Mouse (Mus musculus): ENCODE measurements around the gene Soat2. TPM values are rescaled to one million over a fixed set of nuclear protein-coding genes. Genes with fewer than 3 reads are reported as not detected.
A peak's percentile ranks its signal among the peaks of the same experiment; 100 is the strongest.

The Soat2 gene
- polyA plus RNA-seq, 1 experiment from 2014 or later, result 0.09 TPM

GRCm38 (mm10) chr15:102186239-102186638 is 35.9 kb downstream of the Soat2 start:
- DNase-seq (ENCODE audit: low spot score), result no peak
- Histone ChIP-seq H3K36me3 (replicated peaks) (peaks cover 59% of the 10 kb centered on the region), H3K4me1 (peaks cover 24% of the 10 kb centered on the region), H3K27me3 (replicated peaks; ENCODE audit: low read depth, poor library complexity, severe bottlenecking) (no peaks in the 10 kb centered on the region), H3K4me3 (no peak overlapping the region), H3K9me3 (no peaks in the 10 kb centered on the region), H3K27ac (replicated peaks) (no peak overlapping the region)
- WGBS, result 76% methylated on average over 11 of the region's 11 CpGs

- Histone ChIP-seq H3K4me3 (no peak overlapping the region), H3K4me1 (peaks cover 41% of the 10 kb centered on the region), H3K36me3 (replicated peaks) (peaks cover 55% of the 10 kb centered on the region), H3K27ac (replicated peaks) (peak overlapping the region; percentile 59), H3K9me3 (no peaks in the 10 kb centered on the region), H3K27me3 (replicated peaks; ENCODE audit: low read depth, poor library complexity, severe bottlenecking) (no peaks in the 10 kb centered on the region)
- WGBS, result 88% methylated on average over 10 of the region's 10 CpGs
- DNase-seq (ENCODE audit: low spot score), result no peak
Measured at GRCm38 (mm10) chr15:102188096-102188495, 37.8 kb downstream of the Soat2 start.

- H3K27ac ChIP-seq (replicated peaks), result 0 out of 2 replicates have a peak overlapping the region, but pooled peaks have one; percentile 59
- no peak for DNase-seq (ENCODE audit: low spot score)
- WGBS, result 71% methylated on average over 6 of the region's 6 CpGs
Measured at GRCm38 (mm10) chr15:102188883-102189282, 38.6 kb downstream of the Soat2 start.

GRCm38 (mm10) chr15:102191699-102192098 is 41.4 kb downstream of the Soat2 start:
- DNase-seq (ENCODE audit: low spot score), result no peak
- Histone ChIP-seq H3K27me3 (replicated peaks; ENCODE audit: low read depth, poor library complexity, severe bottlenecking) (no peaks in the 10 kb centered on the region), H3K4me1 (peaks cover 31% of the 10 kb centered on the region), H3K36me3 (replicated peaks) (peaks cover 23% of the 10 kb centered on the region), H3K9me3 (no peaks in the 10 kb centered on the region), H3K27ac (replicated peaks) (no peak overlapping the region), H3K4me3 (no peak overlapping the region)
- 70% methylated on average over 7 of the region's 7 CpGs for WGBS

More at GRCm38 (mm10) chr15:102188883-102189282, 38.6 kb downstream of the Soat2 start:
- H3K4me1 ChIP-seq, result peaks cover 37% of the 10 kb centered on the region
- no peaks in the 10 kb centered on the region for H3K9me3 ChIP-seq
- H3K27me3 ChIP-seq (replicated peaks; ENCODE audit: low read depth, poor library complexity, severe bottlenecking), result no peaks in the 10 kb centered on the region
- H3K4me3 ChIP-seq, result no peak overlapping the region
- peaks cover 47% of the 10 kb centered on the region for H3K36me3 ChIP-seq (replicated peaks)

- 79% methylated on average over 7 of the region's 7 CpGs for WGBS
- DNase-seq (ENCODE audit: low spot score), result no peak
- no peak overlapping the region for H3K27ac ChIP-seq (replicated peaks)
Measured at GRCm38 (mm10) chr15:102192271-102192812, 42.0 kb downstream of the Soat2 start.

GRCm38 (mm10) chr15:102192820-102193386 is 42.6 kb downstream of the Soat2 start:
- Histone ChIP-seq H3K36me3 (replicated peaks) (peaks cover 12% of the 10 kb centered on the region), H3K9me3 (no peaks in the 10 kb centered on the region), H3K4me3 (no peak overlapping the region), H3K4me1 (peaks cover 25% of the 10 kb centered on the region), H3K27ac (replicated peaks) (no peak overlapping the region), H3K27me3 (replicated peaks; ENCODE audit: low read depth, poor library complexity, severe bottlenecking) (no peaks in the 10 kb centered on the region)
- 47% methylated on average over 5 of the region's 5 CpGs for WGBS
- no peak for DNase-seq (ENCODE audit: low spot score)

More at GRCm38 (mm10) chr15:102192271-102192812, 42.0 kb downstream of the Soat2 start:
- no peak overlapping the region for H3K4me3 ChIP-seq
- H3K4me1 ChIP-seq, result peaks cover 27% of the 10 kb centered on the region
- H3K27me3 ChIP-seq (replicated peaks; ENCODE audit: low read depth, poor library complexity, severe bottlenecking), result no peaks in the 10 kb centered on the region
- peaks cover 18% of the 10 kb centered on the region for H3K36me3 ChIP-seq (replicated peaks)
- H3K9me3 ChIP-seq, result no peaks in the 10 kb centered on the region

- Histone ChIP-seq H3K27ac (replicated peaks) (no peak overlapping the region), H3K4me3 (no peak overlapping the region), H3K36me3 (replicated peaks) (0 out of 2 replicates have a peak, but pooled peaks cover 6% of the 10 kb centered on the region), H3K27me3 (replicated peaks; ENCODE audit: low read depth, poor library complexity, severe bottlenecking) (no peaks in the 10 kb centered on the region), H3K9me3 (no peaks in the 10 kb centered on the region), H3K4me1 (peaks cover 19% of the 10 kb centered on the region)
- no peak for DNase-seq (ENCODE audit: low spot score)
- WGBS, result 87% methylated on average over 4 of the region's 4 CpGs
Measured at GRCm38 (mm10) chr15:102193652-102194051, 43.3 kb downstream of the Soat2 start.

GRCm38 (mm10) chr15:102194439-102194838 is 44.1 kb downstream of the Soat2 start:
- no peaks in the 10 kb centered on the region for H3K9me3 ChIP-seq
- H3K4me1 ChIP-seq, result peaks cover 21% of the 10 kb centered on the region
- 87% methylated on average over 4 of the region's 4 CpGs for WGBS
- H3K27me3 ChIP-seq (replicated peaks; ENCODE audit: low read depth, poor library complexity, severe bottlenecking), result no peaks in the 10 kb centered on the region
- DNase-seq (ENCODE audit: low spot score), result no peak
- no peak overlapping the region for H3K4me3 ChIP-seq
- peaks cover 12% of the 10 kb centered on the region; the same call in 1 of the 2 replicates for H3K36me3 ChIP-seq (replicated peaks)
- H3K27ac ChIP-seq (replicated peaks), result no peak overlapping the region

- H3K27me3 ChIP-seq (replicated peaks; ENCODE audit: low read depth, poor library complexity, severe bottlenecking), result no peaks in the 10 kb centered on the region
- H3K4me1 ChIP-seq, result peaks cover 21% of the 10 kb centered on the region
- 87% methylated on average over 4 of the region's 4 CpGs for WGBS
- no peaks in the 10 kb centered on the region for H3K9me3 ChIP-seq
- H3K4me3 ChIP-seq, result no peak overlapping the region
- DNase-seq (ENCODE audit: low spot score), result no peak
- no peak overlapping the region for H3K27ac ChIP-seq (replicated peaks)
- H3K36me3 ChIP-seq (replicated peaks), result peaks cover 17% of the 10 kb centered on the region
Measured at GRCm38 (mm10) chr15:102195373-102195772, 45.0 kb downstream of the Soat2 start.

- no peak for DNase-seq (ENCODE audit: low spot score)
- 75% methylated on average over 4 of the region's 4 CpGs for WGBS
- no peak overlapping the region for H3K27ac ChIP-seq (replicated peaks)
- no peak overlapping the region for H3K4me3 ChIP-seq
- H3K36me3 ChIP-seq (replicated peaks), result peaks cover 20% of the 10 kb centered on the region
- no peaks in the 10 kb centered on the region for H3K27me3 ChIP-seq (replicated peaks; ENCODE audit: low read depth, poor library complexity, severe bottlenecking)
- H3K9me3 ChIP-seq, result no peaks in the 10 kb centered on the region
- peaks cover 12% of the 10 kb centered on the region for H3K4me1 ChIP-seq
Measured at GRCm38 (mm10) chr15:102198841-102199240, 48.5 kb downstream of the Soat2 start.

- Histone ChIP-seq H3K9me3 (no peaks in the 10 kb centered on the region), H3K36me3 (replicated peaks) (peaks cover 52% of the 10 kb centered on the region), H3K27ac (replicated peaks) (peak within 1 kb of the TSS; percentile 99), H3K27me3 (replicated peaks; ENCODE audit: low read depth, poor library complexity, severe bottlenecking) (no peaks in the 10 kb centered on the region), H3K4me3 (peak within 1 kb of the TSS; percentile 88), H3K4me1 (peaks cover 36% of the 10 kb centered on the region)
- peak; percentile 99 for DNase-seq (ENCODE audit: low spot score)
- WGBS, result under 1% methylated on average over 68 of the region's 68 CpGs
Measured at GRCm38 (mm10) chr15:102202971-102203834, 52.9 kb downstream of the Soat2 start, which contains the start of gene Zfp740. TSS of gene Zfp740 (plus strand) at chr15:102203249.

- peak; percentile 85 for DNase-seq (ENCODE audit: low spot score)
- Histone ChIP-seq H3K9me3 (no peaks in the 10 kb centered on the region), H3K36me3 (replicated peaks) (peaks cover 58% of the 10 kb centered on the region), H3K4me1 (peaks cover 35% of the 10 kb centered on the region), H3K27me3 (replicated peaks; ENCODE audit: low read depth, poor library complexity, severe bottlenecking) (no peaks in the 10 kb centered on the region), H3K4me3 (peak overlapping the region; percentile 88), H3K27ac (replicated peaks) (peak overlapping the region; percentile 99)
- 1% methylated on average over 67 of the region's 72 CpGs for WGBS
Measured at GRCm38 (mm10) chr15:102203835-102204381, 53.6 kb downstream of the Soat2 start.
